Mouse (Mus musculus) embryonic fibroblast, embryonic 13.5 days (primary cell): ENCODE measurements around the gene Psmd7. TPM values are rescaled to one million over a fixed set of nuclear protein-coding genes. Genes with fewer than 3 reads are reported as not detected.
A peak's percentile ranks its signal among the peaks of the same experiment; 100 is the strongest.

Source experiments
- H3K27ac ChIP-seq: 2 replicates; pipeline ENCODE4 v1.5.1; 2012; ENCODE audit warnings: low read length, control low read depth, inconsistent platforms; ENCODE audit not compliant: insufficient read depth
- H3K4me1 ChIP-seq: 2 replicates; pipeline ENCODE4 v1.6.1; 2011; ENCODE audit warnings: low read length; ENCODE audit not compliant: control insufficient read depth, insufficient read depth
- H3K4me3 ChIP-seq: 2 replicates; pipeline ENCODE4 v1.5.1; 2011; ENCODE audit warnings: mild to moderate bottlenecking, control low read depth, low read length; ENCODE audit not compliant: insufficient read depth
- CTCF ChIP-seq: IDR thresholded peaks from 2 replicates; pipeline ENCODE4 v1.5.1; 2011; ENCODE audit warnings: mild to moderate bottlenecking, control low read depth, low read length, moderate library complexity, borderline replicate concordance; ENCODE audit not compliant: insufficient read depth
- POLR2A ChIP-seq: IDR thresholded peaks from 2 replicates; pipeline ENCODE4 v1.6.1; 2011; ENCODE audit warnings: low read depth, mild to moderate bottlenecking, control low read depth, low read length, moderate library complexity
- polyA plus RNA-seq: library from polyadenylated mRNA; stranded (reverse); fragments of >200 nt; gene quantifications from 2 replicates; pipeline ENCODE4 v1.2.4, GENCODE M21; 2011; ENCODE audit warnings: low read depth; ENCODE audit not compliant: missing spikeins, insufficient read length

Gene Psmd7
- polyA plus RNA-seq, 1 experiment: 134 TPM

- TF ChIP-seq POLR2A: no peak
- TF ChIP-seq CTCF: no peak
- H3K4me1 ChIP-seq: 0 out of 2 replicates have a peak, but pooled peaks cover 2% of the 10 kb centered on the region
- H3K27ac ChIP-seq: no peak overlapping the region
- H3K4me3 ChIP-seq: no peak overlapping the region
Observed at GRCm38 (mm10) chr8:107580879-107581278, 7.4 kb downstream of the Psmd7 start.

DNA sequence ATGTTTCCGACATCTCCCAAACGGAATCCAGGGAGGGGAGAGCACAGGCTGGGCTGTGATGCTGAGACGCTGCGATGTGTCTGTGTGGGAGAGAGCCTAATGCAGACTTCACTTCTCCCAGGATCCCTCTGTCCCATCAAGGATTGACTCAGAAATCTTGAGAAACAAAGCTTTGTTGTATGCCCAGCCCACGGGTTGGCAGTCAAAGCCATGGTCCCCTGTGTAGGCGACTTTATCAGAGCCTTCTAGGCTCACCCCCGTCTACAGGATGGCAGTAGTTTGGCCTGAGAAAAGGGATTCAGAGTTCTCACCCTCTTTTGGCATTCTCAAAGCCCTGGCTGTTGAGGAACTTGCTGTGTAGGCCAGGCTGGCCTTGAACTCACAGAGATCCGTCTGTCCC, 9.7 kb downstream of the Psmd7 start:
- Histone ChIP-seq H3K4me3 (no peak overlapping the region), H3K4me1 (0 out of 2 replicates have a peak, but pooled peaks cover 2% of the 10 kb centered on the region), H3K27ac (no peak overlapping the region)
- TF ChIP-seq POLR2A (no peak), CTCF (no peak)

DNA sequence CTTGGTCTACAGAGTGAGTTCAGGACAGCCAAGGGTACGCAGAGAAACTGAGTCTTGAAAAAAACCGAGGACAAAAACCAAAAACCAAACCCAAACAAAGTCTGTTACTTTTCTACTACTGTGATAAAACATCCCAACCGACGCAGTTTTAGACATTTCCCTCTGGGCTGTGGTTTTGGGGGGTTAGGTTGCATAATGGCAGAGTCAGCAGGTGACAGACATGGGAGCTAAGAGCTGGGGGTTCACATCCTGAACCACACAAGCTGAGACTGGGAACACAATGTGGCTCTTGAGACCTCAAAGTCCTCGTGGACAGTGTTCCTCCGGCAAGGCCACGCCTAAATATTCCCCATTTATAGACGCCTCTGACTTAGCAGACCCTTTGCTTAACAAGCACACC, 10.1 kb downstream of the Psmd7 start:
- H3K4me1 ChIP-seq: 0 out of 2 replicates have a peak, but pooled peaks cover 2% of the 10 kb centered on the region
- no peak overlapping the region for H3K27ac ChIP-seq
- TF ChIP-seq POLR2A (no peak), CTCF (no peak)
- no peak overlapping the region for H3K4me3 ChIP-seq

GRCm38 (mm10) chr8:107577640-107578039, 10.6 kb downstream of the Psmd7 start:
- Histone ChIP-seq H3K4me3 (no peak overlapping the region), H3K4me1 (0 out of 2 replicates have a peak, but pooled peaks cover 2% of the 10 kb centered on the region), H3K27ac (no peak overlapping the region)
- no peak for TF ChIP-seq POLR2A

- Histone ChIP-seq H3K27ac (no peak overlapping the region), H3K4me1 (0 out of 2 replicates have a peak, but pooled peaks cover 2% of the 10 kb centered on the region), H3K4me3 (no peak overlapping the region)
- TF ChIP-seq POLR2A: no peak
- TF ChIP-seq CTCF: no peak
Observed at GRCm38 (mm10) chr8:107576702-107577101, 11.6 kb downstream of the Psmd7 start.

DNA sequence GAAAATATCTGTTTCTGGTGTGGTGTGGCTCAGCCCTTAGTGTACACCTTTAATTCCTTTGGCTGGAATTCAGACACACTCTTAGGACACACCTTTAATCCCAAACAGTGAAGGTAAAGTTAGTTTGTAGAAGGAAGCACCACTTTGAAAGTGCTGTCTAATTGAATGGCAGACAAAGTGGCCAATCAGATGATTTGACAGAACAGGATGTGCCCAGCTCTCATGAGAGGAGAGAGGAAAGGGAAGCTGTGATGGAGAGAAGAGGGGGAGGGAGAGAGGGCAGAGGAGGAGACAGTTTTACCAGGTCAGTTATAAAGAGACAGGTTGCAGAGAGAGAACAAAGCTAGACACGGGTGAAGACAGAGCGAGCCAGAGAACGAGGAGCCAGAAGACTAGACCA, 13.5 kb downstream of the Psmd7 start:
- H3K4me3 ChIP-seq: no peak overlapping the region
- no peak overlapping the region for H3K27ac ChIP-seq
- no peak for TF ChIP-seq POLR2A
- TF ChIP-seq CTCF: no peak
- 0 out of 2 replicates have a peak, but pooled peaks cover 4% of the 10 kb centered on the region for H3K4me1 ChIP-seq

- H3K27ac ChIP-seq: no peak overlapping the region
- TF ChIP-seq POLR2A (no peak), CTCF (peak; percentile 81)
- no peak overlapping the region for H3K4me3 ChIP-seq
- H3K4me1 ChIP-seq: 0 out of 2 replicates have a peak, but pooled peaks cover 4% of the 10 kb centered on the region
Observed at GRCm38 (mm10) chr8:107572497-107572896, 15.8 kb downstream of the Psmd7 start.

DNA sequence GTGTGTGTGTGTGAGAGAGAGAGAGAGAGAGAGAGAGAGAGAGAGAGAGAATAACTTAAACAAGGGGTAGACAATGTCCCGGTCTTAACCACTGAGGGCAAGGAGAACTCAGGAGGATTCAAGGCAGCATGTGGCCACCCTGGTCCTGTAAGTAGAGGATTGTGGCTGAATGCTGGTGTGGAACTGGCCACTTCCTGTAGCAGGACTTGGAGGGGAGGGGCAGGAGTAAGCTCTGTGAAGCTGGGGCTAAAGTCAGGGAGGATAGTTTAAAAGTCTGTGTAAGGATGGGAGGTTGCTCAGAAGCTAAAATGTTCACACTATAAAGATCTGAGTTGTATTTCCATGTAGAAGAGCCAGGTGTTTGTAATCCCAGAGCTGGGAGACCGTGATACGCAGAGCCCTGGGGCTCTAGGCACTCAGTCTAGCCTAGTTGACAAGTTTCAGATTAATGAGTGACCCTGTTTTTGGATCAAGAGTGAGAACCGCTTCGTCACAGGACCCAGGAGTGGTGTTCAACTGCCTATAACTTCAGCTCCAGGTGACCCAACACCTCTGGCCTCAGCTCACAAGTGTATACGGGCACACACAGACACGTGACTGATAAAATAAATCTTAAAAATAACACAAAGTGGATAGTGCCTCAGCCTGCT, 16.7 kb downstream of the Psmd7 start:
- Histone ChIP-seq H3K4me1 (0 out of 2 replicates have a peak, but pooled peaks cover 3% of the 10 kb centered on the region), H3K27ac (0 out of 2 replicates have a peak overlapping the region, but pooled peaks have one; percentile 7), H3K4me3 (no peak overlapping the region)
- no peak for TF ChIP-seq POLR2A
- TF ChIP-seq CTCF: no peak

DNA sequence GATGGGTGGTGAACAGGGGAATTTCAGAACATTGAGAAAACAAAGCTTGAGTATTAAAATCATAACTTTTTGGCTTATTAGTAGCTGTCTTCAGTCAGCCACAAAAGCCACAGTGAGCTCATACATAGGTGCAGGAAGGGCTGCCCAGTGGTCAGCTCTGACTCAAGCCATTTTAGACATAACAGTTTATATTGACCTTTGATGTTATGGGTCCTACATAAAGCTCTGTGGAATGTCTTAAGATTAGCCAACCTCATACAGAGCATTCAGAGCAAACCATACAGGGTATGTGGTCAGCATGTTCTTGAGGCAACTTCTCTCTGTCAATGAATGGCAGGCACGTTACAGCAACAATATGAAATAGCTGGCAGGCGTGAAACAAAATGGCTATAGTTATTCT, 17.2 kb downstream of the Psmd7 start:
- Histone ChIP-seq H3K4me1 (0 out of 2 replicates have a peak, but pooled peaks cover 2% of the 10 kb centered on the region), H3K4me3 (no peak overlapping the region), H3K27ac (0 out of 2 replicates have a peak overlapping the region, but pooled peaks have one; percentile 7)
- TF ChIP-seq POLR2A (no peak), CTCF (no peak)

GRCm38 (mm10) chr8:107562164-107562563, 26.1 kb downstream of the Psmd7 start:
- TF ChIP-seq POLR2A (no peak), CTCF (no peak)
- H3K4me3 ChIP-seq: no peak overlapping the region
- H3K27ac ChIP-seq: no peak overlapping the region
- H3K4me1 ChIP-seq: no peaks in the 10 kb centered on the region; the same call in 1 of the 2 replicates
